Mouse (Mus musculus) ovary, adult 18-20 months (tissue): ENCODE results near the gene Grin2a.

Experiments used
- DNase-seq: peaks from one replicate; pipeline ENCODE4 v3.0.0; 2022; ENCODE audit warnings: low spot score, mixed read lengths

The Grin2a gene

DNA sequence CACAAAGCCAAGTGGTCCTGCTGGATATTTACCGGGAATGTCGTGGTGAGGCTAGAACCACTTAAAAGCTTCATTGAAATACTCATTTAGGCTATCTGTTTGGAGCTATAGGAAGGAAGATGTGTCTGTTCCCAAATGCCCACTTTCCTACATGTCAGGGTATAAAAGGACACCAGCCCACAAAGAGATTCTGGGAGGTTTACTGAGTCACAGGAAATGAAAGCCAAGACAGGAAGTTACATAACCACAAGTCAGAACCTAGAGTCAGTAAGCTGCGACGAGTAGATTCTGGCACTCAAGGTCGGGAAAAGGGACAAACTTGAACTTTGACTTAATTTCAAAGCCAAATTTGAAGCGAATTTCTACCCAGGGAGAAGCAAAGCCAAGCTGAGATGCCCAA is 30.9 kb downstream of the Grin2a start:
- DNase-seq: no peak

DNA sequence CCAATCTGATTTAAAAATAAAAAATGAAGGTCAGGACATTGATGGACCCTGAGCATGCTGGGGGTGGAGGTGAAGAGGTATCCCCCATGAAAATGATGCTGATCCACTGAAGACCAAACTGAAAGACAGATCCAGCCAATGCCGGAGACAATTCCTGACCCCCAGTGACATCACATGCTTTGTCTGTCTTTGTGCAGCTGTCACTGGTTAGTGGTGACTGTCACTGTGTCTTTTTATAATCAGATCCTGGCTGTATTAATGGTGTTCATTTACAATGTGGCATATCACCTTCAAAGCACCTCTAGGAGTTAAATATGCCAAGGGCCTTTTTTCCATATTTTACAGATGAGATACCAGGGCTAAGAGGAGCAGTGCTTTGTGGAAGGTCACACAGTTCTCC is 32.9 kb downstream of the Grin2a start:
- DNase-seq: no peak

DNA sequence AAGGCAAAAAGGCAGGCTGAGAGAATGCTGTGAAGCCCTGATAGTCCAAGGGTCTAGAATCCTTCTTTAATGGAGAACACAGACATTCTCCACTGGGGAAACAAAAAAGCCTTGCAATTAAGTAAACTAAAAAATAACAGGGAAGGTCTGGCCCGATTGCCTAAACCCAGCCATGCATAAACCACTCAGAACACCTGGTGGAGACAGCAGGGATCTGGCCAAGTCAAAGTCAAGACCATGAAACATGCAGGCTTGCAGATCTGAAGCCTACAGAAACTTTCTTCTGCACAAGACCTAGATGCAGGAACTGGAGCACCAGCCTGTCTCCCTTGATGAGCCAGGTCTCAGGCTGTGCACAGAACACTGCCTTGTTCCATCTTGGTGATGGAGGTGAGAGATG is 36.0 kb downstream of the Grin2a start:
- DNase-seq: no peak

DNA sequence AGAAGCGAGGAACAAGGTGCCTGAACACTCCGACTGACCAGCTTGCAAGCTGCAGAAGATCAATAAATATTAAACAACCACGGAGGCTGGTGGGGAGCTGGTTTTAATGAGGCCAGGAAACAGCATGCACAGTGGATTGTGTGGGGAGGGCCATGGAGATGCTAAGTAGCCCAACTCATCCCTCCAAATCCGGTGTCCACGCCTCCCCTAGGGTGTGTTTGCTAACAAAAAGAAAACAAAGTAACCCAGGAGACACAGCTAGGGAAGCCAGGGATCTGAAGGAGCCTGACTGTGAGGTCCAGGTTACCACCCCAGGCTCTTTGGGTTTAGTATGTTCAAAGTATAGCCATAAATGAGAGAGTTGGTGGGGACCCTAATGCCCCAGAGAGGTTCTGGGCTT is 41.1 kb downstream of the Grin2a start:
- DNase-seq: no peak

DNA sequence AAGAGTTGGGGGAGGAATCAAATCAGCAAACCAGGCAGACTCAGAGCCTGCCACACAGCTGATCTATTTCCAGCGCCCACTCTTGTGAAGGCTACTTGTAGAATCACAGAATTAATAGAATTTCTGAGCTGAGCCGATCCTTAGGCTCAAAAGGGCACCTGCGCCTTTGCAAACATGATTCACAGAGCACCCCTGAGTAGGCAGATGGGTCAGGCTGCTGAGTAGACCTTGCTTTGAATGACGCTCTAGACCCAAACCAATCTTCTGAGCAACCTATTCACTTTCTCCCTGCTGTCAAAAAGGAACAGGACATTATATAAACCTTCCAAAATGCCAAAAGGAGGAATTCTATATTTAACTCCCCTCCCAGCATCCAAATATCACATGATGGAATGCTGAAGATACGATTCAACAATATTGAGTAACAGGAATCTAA is 41.9 kb downstream of the Grin2a start:
- DNase-seq: no peak

DNA sequence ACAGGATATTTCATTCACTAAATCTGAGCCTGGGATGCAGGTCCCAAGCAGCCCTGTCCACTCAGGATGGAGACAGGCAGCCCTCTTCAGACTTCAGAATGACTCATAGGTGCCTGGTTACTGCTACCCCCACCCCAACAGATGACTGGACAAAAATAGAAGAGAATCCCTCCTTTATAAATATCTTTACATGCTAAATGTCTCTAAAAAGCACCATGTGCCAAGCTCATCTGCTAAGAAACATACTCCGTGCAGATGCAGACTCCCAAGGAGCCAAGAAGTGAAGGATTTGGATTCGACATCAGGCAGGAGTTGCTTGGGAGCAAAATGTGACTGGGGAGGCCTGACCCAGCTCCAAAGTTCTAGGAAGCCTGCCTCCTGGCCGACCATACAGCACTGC is 46.1 kb downstream of the Grin2a start:
- no peak for DNase-seq

DNA sequence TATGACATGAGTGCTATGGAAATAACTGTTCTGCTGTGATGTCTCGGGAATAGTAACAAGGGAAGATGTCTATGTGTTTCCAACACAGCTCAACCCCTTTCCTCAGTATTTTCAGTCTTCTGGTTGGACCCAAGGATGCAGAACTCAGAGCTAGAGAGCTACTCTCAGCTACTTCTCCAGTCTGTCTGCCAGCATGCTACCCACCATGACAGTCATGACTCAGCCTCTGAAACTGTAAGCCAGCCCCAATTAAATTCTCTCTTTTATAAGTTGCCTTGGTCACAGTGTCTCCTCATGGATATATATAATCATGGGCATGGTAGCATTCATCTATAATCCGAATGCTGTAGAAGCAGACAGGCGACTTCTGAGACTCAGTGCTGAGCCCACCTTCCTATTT is 47.9 kb downstream of the Grin2a start:
- DNase-seq: no peak

DNA sequence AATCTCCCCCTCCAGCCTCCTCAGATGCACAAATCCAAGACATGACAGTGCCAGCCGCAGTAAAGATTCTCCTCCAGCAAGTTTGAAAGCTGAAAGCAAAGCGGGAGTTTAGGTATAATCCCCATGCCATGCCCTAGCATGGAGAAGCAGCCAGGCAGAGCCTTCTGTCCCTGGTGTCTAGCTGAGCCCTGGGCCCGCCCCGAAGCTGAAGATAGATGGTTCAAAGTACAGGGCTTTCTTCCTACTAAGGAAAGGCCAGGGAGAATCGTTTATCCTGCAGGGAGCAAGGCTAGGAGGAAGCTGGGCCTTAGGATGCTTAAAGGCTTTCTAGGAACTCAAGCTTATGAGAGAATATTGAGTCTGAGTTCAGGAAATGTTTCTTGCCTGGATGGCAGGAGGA is 50.5 kb downstream of the Grin2a start:
- no peak for DNase-seq

DNA sequence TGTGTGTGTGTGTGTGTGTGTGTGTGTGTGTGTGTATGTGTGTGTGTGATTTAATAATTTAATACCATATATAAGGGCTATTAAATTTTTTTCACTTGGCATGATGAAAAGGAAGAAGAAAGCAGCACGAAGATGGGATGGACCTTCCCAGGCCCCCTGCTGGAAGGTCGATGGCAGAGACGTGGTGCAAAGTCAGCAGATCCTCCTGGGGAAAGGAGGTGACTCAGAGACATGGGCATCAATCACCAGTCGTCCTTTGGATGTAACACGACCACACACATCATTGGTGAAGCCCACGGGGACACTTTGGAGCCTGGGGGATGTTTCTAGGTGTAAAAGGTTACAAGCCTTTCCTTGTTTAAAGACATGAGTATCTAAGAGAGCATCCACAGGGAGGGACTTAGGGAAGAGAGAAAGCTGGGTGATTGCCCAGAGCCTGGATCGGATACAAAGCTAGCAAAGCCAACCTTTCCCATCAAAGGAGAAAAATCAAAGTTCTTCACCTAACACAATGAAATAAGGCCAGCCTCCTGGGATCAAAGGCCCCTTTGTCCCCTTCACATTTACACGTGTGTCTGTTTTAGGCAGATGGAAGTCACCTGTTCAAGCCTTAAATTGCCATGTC is 53.9 kb downstream of the Grin2a start:
- DNase-seq: no peak

DNA sequence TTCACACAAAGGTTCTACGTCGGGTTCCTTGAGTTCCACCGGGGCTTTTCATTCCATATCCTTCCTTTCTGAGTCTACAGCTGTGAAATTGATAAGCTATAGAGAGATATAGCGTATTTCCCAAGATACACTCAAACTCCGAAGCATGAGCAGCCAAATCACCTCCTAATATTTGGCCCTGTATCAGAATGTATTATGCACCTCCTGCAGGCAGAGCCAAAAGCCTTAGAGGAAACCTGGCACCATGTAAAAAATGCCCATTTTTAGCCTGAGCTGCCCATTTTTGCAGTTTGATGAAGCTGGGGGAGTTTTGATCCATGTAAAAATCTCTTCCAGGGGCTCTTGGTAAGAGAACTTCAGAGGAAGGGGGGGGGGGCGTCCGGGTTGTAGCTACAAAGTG is 54.6 kb downstream of the Grin2a start:
- no peak for DNase-seq

DNA sequence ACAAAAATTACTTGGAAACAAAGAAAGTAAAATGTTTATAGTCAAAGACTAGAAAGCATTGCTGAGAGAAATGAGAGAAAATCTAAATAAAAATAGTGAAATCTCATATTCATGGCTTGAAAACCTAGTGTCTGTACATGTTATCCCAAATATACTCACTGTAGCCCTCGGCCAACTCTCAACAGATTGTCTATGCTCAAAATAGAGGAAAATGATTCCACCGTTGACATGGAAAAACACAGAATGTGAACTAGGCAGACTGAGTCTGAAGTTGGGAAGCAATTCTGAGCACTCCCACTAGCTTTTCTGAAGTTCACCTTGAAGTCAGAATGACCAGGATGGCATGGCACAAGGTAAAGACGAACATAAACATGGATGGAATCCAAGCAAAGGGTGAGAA is 84.7 kb downstream of the Grin2a start:
- no peak for DNase-seq

DNA sequence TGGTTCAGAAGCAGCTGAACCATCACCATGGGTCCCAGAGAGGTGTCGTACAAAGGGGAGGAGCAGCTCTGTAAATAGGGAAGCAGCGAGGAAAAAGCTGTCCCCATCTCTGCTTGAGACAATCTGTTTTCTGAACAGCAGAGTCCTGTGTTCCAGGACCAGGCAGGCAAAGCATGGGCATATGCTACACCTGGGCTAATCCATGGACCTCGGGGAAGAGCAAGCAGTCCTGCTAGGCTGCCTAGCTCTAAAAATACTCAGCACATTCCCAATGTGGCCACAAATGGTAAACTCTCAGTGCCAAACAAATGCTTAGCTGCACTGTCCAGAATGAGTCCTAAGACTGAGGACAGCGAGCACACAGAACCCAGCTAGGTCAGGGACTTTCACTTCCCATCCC is 86.1 kb downstream of the Grin2a start:
- DNase-seq: no peak

DNA sequence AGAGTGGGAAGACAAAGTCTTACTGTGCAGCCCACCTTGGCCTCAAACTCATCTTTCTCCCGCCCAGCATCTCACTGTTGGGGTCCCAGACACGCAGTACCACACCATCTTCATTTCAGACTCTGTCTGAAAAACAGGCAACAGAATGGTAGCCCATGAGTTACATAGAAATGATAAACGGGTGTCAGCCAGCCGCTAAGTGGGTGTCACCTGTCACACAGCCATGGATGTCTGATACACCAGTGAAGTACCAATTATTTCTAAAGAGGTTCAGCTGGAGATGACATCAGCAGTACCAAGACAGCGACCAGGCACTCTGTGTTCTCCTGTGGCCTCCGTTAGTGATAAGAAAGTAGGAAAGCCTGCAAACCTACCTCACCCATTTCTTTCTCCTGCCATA is 90.9 kb downstream of the Grin2a start:
- no peak for DNase-seq

DNA sequence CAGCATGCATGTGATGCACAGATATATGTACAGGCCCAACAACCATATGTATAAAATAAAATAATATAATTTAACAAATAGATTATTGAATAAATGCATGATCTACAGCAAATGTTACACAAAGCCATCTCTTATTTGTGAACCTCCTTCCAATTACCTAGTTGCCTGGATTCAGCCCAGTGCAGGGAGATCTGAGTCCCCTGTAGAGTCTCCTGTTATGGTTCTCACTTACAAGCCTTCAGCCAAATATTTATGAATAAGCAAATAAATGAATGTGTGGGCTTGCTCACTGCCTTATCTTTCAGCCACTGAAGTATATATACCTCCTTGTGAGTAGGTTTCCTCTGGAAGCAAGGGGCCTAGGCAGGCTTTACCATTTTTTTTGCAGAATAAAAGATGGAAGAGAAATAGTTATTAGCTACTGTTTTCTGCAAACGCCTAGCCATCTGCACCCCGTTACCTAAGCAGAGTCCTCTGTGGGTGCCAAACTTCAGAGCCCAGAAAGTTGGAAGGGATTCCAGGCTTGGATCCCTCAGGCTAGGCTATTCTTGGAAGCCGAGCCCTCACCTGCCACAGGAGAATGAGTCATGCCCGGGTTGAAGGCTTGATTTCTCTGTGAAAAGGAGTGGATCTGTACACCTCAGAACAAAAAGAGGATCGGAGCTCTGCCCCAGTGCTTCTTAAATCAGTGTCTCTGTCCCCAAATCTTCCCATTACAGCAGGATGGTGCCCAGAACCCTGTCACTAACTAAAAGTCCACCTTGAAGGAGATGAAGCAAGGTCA is 92.5 kb downstream of the Grin2a start:
- no peak for DNase-seq

DNA sequence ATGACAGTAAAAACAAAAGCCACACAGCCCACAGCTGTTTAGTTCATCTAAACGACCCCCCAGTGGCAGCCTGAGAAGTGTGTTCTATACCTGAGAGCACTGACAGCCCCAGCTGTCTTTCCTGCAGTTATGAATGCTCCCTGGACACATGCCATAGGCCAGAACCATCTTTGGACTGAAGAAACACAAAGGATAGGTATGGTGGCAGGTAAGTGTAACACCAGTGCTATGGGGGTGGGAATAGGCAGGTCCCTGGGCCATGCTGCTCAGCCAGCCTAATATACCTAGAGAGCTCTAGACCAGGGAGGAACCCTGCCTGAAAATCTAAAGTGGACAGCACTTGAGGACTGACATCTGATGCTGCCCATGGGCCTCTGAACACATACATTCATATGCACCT is 93.9 kb downstream of the Grin2a start:
- no peak for DNase-seq

DNA sequence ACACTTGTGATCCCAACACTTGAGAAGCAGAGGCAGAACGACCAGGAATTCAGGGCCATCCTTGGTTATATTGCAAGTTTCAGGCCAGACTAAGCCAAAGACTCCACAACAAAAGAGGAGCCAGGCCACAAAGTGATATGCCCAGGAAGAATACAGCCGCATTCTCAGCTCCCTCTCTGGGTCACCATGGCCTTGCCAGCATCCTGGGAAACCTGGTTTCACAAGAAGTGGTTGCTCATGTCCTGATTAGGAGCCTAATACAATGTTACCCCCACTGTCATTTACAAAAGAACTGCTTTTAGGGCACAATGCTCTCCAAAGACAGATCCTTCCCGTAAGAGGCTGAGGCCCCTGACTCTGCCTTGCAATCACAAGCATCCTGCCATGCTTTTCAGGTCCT is 94.4 kb downstream of the Grin2a start:
- peak; percentile 27 for DNase-seq

DNA sequence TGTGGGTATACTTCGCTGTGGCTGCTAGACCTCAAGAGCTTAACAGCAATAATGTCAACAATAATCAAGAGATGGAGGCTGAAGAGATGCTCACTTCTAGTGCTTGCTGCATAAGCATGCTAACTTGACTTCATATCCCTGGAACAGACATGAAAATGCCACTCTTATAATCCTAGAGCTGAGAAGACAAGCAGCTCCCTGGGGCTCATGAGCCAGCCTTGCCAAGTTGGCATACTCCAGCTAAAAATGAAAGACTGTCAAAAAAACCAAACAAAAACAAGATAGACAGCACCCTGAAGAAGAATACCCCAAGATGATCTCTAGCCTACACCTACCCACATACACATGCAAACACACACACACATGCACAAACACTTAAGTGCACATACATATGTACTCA is 95.2 kb downstream of the Grin2a start:
- no peak for DNase-seq

DNA sequence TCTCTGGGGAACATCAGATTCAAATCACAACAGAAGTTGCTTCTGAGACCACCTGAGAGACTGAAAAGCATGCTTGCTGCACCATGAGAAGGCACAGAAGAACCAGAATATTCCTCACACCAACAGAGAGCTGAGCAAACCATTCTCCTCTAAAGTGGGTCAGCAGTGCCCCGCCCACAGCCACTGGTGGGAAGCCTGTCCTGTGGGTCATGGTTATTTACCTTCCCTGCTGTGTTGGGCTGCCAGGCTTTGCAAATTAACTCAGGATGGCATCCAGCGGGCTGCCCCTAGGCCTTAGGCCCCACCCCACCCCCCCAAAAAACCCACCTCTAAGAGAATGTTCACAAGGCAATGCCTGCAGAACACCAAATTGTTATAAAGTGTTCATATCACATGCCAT is 96.2 kb downstream of the Grin2a start:
- DNase-seq: no peak

DNA sequence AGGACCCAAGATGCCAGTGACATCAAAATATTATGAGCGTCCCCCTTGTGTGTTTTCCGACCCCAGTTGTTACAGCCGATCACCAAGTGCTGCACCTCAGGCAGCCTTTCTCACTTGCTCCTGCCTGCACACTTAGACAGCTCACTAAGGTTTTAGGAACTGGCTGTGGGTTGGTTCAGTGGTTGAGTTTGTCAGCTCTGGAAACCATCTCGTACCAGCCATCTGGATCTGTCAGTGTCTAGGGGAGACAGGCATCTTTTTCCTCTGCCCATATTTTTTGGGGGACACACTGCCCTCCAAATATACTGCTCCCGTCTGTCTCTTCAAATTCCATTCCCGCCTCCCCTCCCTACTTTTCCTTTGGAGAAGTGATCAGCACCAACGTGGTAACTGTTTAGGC is 99.8 kb downstream of the Grin2a start:
- DNase-seq: no peak

DNA sequence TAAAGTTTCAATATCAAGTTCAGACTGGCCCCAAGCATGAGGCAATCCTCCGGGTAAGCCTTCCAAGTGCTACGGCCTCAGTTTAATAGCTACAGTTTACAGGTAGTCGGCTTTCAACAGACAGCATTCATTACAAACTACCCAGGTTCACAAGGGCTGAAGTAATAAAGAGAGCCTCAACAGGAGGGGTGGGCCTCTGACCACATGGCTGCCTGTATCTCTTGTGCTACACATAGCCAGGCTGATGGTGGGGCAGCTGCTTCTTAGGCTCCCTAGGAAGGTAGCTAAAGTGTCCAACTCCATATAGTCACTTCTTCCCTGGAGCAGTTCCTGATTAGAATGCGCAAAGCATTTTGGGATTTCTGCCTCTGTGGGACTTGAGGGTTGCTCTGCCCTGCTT is 109.2 kb downstream of the Grin2a start:
- DNase-seq: no peak

DNA sequence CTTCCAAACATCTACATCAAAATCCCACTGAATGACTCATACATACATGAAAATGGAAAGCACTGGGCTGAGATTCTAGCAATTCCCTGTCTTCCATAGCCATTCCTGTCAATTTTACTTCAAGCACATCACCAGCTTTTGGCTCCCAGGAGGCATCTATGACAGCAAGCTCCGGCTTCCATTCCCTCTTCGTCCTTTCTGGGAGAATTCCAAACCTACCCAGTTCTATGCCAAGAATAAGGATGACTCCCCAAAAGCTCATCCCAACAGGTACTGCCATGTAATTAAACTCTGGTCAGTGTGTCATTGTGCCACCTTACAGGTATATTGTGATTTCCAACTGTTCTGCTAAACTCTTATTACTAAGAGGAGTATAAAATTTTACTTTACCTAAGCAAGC is 111.2 kb downstream of the Grin2a start:
- no peak for DNase-seq

DNA sequence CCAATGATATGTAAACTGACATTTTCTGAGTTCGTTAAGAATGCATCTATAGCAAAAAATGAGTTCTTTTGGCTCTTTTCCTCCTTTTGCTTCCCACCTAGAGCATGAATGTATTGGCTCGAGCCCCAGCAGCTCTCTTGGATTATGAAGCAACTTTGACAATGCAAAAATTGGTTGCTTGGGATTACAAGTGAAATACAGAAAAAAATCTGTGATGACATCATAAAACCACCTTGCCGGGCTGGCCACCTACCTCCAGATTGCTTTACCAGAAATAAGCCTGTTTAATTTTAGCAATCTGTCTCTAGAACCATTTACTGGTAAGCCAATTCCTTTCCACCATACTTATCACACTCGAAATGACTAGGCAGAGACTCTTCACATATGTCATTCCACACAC is 112.9 kb downstream of the Grin2a start:
- DNase-seq: no peak

DNA sequence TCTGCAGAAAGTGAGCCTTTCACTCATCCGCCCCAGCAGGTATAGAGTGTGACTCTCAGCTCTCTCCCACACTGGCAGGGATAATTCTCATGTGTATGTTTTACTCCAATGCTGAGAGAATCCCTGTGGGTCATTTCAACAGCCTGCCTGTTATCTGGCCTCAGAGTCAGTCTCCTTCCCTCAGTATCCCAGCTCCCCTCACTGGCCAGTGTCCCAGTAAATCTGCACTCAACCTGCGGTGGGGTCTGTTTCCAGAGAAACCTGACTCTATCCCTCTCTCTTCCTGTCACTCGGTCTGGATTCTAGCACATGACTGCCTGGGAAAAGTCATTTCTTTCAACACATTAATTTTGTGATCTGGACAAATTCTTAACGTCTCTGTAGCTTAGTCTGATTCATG is 122.4 kb downstream of the Grin2a start:
- no peak for DNase-seq

DNA sequence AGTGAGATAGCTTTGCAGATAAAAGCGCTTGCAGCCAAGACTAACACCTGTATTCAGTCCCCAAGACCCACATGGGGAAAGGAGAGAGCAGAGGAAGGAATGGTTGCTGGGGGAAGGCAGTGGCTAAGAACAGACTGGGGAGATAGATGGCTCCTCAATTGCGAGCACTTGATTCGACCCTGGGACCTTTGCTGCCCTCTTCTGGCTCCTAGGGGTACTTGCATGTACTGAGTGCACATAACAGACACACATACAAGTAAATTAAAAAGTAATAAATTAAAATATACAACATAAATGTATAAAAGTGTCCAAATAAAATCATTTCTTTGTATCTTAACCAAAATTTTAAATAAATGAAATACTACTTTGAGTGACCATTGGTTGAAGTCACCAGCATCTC is 129.7 kb downstream of the Grin2a start:
- no peak for DNase-seq
